Mouse (Mus musculus): ENCODE data around the gene Utp14a.
"Not testable (repeated sequence)": the region's sequence is repeated elsewhere in the genome, so short reads cannot be mapped to it uniquely, and the experiment has no call there.

DNA sequence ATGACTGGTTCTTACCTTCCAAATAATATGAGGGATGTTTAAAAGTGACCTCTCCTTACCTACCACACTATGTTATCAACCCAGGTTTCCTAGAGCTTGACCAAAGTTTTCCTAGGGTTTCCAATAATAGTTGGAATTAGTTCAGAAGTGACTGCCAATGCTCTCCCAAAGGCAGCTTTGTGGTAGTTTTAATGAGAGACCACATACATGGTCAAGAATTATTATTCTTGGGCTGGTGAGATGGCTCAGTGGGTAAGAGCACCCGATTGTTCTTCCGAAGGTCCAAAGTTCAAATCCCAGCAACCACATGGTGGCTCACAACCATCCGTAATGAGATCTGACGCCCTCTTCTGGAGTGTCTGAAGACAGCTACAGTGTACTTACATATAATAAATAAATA lies 46.9 kb upstream of the Utp14a start:
- not testable (repeated sequence) for TF ChIP-seq MAZ (IDR thresholded peaks at IDR 0.05; ENCODE audit: low read depth, low read length); CTCF (IDR thresholded peaks at IDR 0.05 in 2 of 3, conservative IDR thresholded peaks at IDR 0.05 in 1 of 3; ENCODE audit: control insufficient read depth in 1 of 3, insufficient read depth in 1 of 3, low read depth in 2 of 3, low read length in 3 of 3, poor library complexity in 1 of 3, severe bottlenecking in 1 of 3); POLR2A (IDR thresholded peaks at IDR 0.05; ENCODE audit: control insufficient read depth in 1 of 2, insufficient read depth in 1 of 2, low read depth in 1 of 2, low read length in 2 of 2, poor library complexity in 1 of 2); EP300 (IDR thresholded peaks at IDR 0.05; ENCODE audit: low read depth in 1 of 2, low read length in 2 of 2); MYC (IDR thresholded peaks at IDR 0.05; ENCODE audit: low read depth, low read length); ZNF384 (IDR thresholded peaks at IDR 0.05; ENCODE audit: low read depth, low read length); JUND (IDR thresholded peaks at IDR 0.05; ENCODE audit: low read depth, low read length)

Data from MEL (cell line).